9 mouse cellular contexts compared by ENCODE assay signal in the genomic region with DNA sequence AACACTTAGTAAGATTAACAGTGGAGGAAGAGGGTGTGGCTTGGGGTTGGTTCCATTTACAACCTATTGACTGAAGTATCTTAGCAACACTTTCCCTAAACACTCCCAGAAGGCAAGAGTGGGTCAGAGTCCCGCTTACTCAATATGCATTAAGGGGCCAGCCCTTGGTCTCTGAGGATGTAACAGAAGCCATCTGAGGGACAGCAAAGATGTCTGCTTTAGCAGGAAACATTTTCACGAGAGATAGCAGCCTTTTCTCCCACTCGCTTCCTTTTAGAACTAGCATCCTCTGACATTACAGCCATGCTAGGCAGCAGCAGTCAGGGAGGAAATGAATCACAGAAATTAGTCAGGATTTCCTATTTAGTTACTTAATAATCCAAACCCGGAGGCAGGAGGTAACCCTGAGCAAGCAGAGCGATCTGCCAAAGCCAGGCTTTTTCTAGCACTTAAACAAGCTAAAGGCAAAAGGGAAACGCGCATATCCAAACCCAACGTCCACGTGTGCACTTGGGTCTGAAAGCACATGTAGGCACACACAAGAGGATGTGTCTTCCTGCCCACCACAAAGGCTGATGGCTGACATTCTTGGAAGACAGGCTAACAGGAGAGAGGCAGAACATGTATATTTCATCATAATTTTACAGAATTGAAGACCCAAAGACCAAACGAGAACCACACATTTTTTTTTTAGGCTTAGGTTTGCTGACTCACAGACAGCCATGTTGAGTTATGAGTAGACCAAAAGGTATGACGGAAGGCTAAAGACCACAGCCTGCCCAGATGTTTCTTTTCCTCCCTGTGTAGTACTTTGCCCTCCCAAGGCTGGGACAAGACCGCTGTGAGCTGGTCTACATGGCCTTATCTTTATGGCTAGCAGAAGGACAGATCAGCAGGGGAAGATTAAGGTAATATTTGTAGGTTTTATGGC. TPM values are rescaled to one million over a fixed set of nuclear protein-coding genes. Genes with fewer than 3 reads are reported as not detected.
A peak's percentile ranks its signal among the peaks of the same experiment; 100 is the strongest.
DNase-seq lines count a peak whose midpoint lies in the region; ATAC-seq and TF ChIP-seq lines count a peak whose summit lies in the region.
"Had no signal": no experiment of that assay in that cellular context is flagged by ENCODE, and none has a peak within 500 bp of the region (broad histone marks: within the 10 kb centered on the region; RNA-seq: fewer than 3 reads in every experiment).

No protein-coding gene starts in this region.

- DNase-seq in thymus, postnatal 0 days (ENCODE audit: low spot score) = peak; percentile 26
- DNase-seq in thymus, postnatal 4 days = no peak
- peak; percentile 75 to 83 for DNase-seq in heart, adult 9 months (ENCODE audit: low spot score in 2 of 2)
- peak; percentile 51 to 65 for DNase-seq in kidney, postnatal 25 days
- no peak for DNase-seq in spleen, postnatal 10 days (ENCODE audit: low spot score in 2 of 2)
- no peak for DNase-seq in spleen, postnatal 14 days (ENCODE audit: low spot score in 2 of 2)

- H3K4me1 ChIP-seq in bone marrow, adult 2 months (ENCODE audit: control insufficient read depth, insufficient read depth, low read length) = peaks cover 2% of the 10 kb centered on the region; the same call in 1 of the 2 replicates

- 6% methylated on average over 12 of the region's 12 CpGs for WGBS in bone marrow, adult 2 months

- no peak for TF ChIP-seq POLR2A in bone marrow, adult 2 months (IDR thresholded peaks at IDR 0.05; ENCODE audit: borderline replicate concordance, control insufficient read depth, low read depth, low read length)

- TF ChIP-seq CTCF in bone marrow, adult 2 months (IDR thresholded peaks at IDR 0.05; ENCODE audit: control insufficient read depth, insufficient read depth, low read length) = no peak

- no peak overlapping the region for H3K4me3 ChIP-seq in bone marrow, adult 2 months (replicated peaks; ENCODE audit: control insufficient read depth, low read depth, low read length)

- H3K27ac ChIP-seq in bone marrow, adult 2 months (ENCODE audit: control insufficient read depth, insufficient read depth, low read depth, low read length, poor library complexity) = peak overlapping the region; percentile 26; the same call in 1 of the 2 replicates

- ATAC-seq in megakaryocyte-erythroid progenitor cell, adult 5-6 weeks (replicated peaks; ENCODE audit: low FRiP score, low TSS enrichment, poor library complexity, severe bottlenecking) = peak; percentile 79

RNA-seq across cellular contexts. Expression of gene Gm10322, which starts 37.7 kb away (rescaled TPM):
- not detected in 2 replicates for polyA plus RNA-seq in thymus, postnatal 0 days (2015; fragmentation: Nextera tagmentation; extraction: Ambion mirVana)
- polyA plus RNA-seq in bone marrow, adult 2 months (2011; ENCODE audit: insufficient read depth, insufficient read length, low replicate concordance, missing spikeins) = not detected in 2 replicates
- not detected in 2 replicates for total RNA-seq in megakaryocyte-erythroid progenitor cell, adult 5-6 weeks (2014; fragmentation: Nextera tagmentation)
- not detected in 2 replicates for total RNA-seq in megakaryocyte-erythroid progenitor cell, adult 5-6 weeks (2017)
- total RNA-seq: left cerebral cortex, adult 18-20 months had no signal

RNA-seq across cellular contexts. Expression of gene Mcu, which starts 38.4 kb away (rescaled TPM):
- polyA plus RNA-seq in thymus, postnatal 0 days (2015; fragmentation: Nextera tagmentation; extraction: Ambion mirVana) = 26.6 and 29.3 TPM in 2 replicates
- 11.7 and 16.1 TPM in 2 replicates for polyA plus RNA-seq in bone marrow, adult 2 months (2011; ENCODE audit: insufficient read depth, insufficient read length, low replicate concordance, missing spikeins)
- total RNA-seq in megakaryocyte-erythroid progenitor cell, adult 5-6 weeks (2014; fragmentation: Nextera tagmentation) = 8.3 and 18.9 TPM in 2 replicates
- 19.5 and 22.0 TPM in 2 replicates for total RNA-seq in megakaryocyte-erythroid progenitor cell, adult 5-6 weeks (2017)

Comparison
In these comparisons a context has a peak if more than half of its experiments do, and no peak if none do; other contexts are left out.
1. DNase-seq: peak in thymus, postnatal 0 days (single experiment), heart, adult 9 months (2 of 2) and kidney, postnatal 25 days (2 of 2); none in thymus, postnatal 4 days (single experiment), spleen, postnatal 10 days (0 of 2) and spleen, postnatal 14 days (0 of 2).